Mouse (Mus musculus) B cell, adult 67 days (primary cell): ENCODE results near the gene Casp14. TPM values are rescaled to one million over a fixed set of nuclear protein-coding genes. Genes with fewer than 3 reads are reported as not detected.

Experiments used
- total RNA-seq, 2 experiments: library from RNA; stranded (reverse); gene quantifications; 4 replicates each; pipeline ENCODE4 v1.2.4; 2023

Casp14 gene
- total RNA-seq, result not detected

GRCm38 (mm10) chr10:78718056-78718455 lies at the start of gene Casp14:
Gene Casp14 (minus strand): TSS chr10:78718294.

GRCm38 (mm10) chr10:78752452-78753191 lies 34.5 kb upstream of the Casp14 start, which contains the start of gene Ccdc105:
Gene Ccdc105 (minus strand): TSS chr10:78753065.

Other genes starting within 250 kb of the Casp14 start
- not detected for gene Olfr1358, start 200.9 kb downstream of the Casp14 start, total RNA-seq
- 100 to 1,000 TPM in 1 of 2 experiments, 10 to 100 TPM in 1; 94.2 to 123 TPM for gene Ilvbl, start 143.9 kb downstream of the Casp14 start, total RNA-seq
- 1 to 10 TPM; 1.3 to 1.4 TPM for gene Syde1, start 126.3 kb downstream of the Casp14 start, total RNA-seq
- not detected for gene Olfr1357, start 100.2 kb downstream of the Casp14 start, total RNA-seq
- not detected for gene Ccdc105, start 34.8 kb upstream of the Casp14 start, total RNA-seq
- not detected for gene Slc1a6, start 62.2 kb upstream of the Casp14 start, total RNA-seq
- not detected for gene Olfr1356, start 133.9 kb upstream of the Casp14 start, total RNA-seq
- not detected for gene Olfr1355, start 157.2 kb upstream of the Casp14 start, total RNA-seq
- gene Olfr1354, start 194.9 kb upstream of the Casp14 start, total RNA-seq, result not detected
- gene Olfr8, start 232.3 kb upstream of the Casp14 start, total RNA-seq, result not detected
- gene Olfr1353, start 245.0 kb upstream of the Casp14 start, total RNA-seq, result not detected